Mouse (Mus musculus) olfactory bulb, adult 2 months (tissue): ENCODE results near the gene Dnajc5. TPM values are rescaled to one million over a fixed set of nuclear protein-coding genes. Genes with fewer than 3 reads are reported as not detected.
"Not testable (repeated sequence)": the region's sequence is repeated elsewhere in the genome, so short reads cannot be mapped to it uniquely, and the experiment has no call there.

Source experiments
- H3K27ac ChIP-seq: fragments of 200-500 bp; 2 replicates; pipeline ENCODE4 v1.5.1; 2012; ENCODE audit warnings: low read depth, low read length; ENCODE audit not compliant: insufficient read depth
- H3K4me1 ChIP-seq: fragments of 200-500 bp; 2 replicates; pipeline ENCODE4 v1.6.1; 2012; ENCODE audit warnings: low read length; ENCODE audit not compliant: control insufficient read depth, insufficient read depth
- H3K4me3 ChIP-seq: fragments of 200-500 bp; 2 replicates; pipeline ENCODE4 v1.5.1; 2012; ENCODE audit warnings: mild to moderate bottlenecking, low read depth, low read length, moderate library complexity; ENCODE audit not compliant: insufficient read depth
- CTCF ChIP-seq: fragments of 200-500 bp; IDR thresholded peaks from 2 replicates; pipeline ENCODE4 v1.5.1; 2012; ENCODE audit warnings: low read depth, mild to moderate bottlenecking, low read length, moderate library complexity; ENCODE audit not compliant: insufficient read depth
- POLR2A ChIP-seq: fragments of 200-500 bp; IDR thresholded peaks from 2 replicates; pipeline ENCODE4 v1.6.1; 2012; ENCODE audit warnings: mild to moderate bottlenecking, low read depth, low read length, moderate library complexity; ENCODE audit not compliant: insufficient read depth
- WGBS: fragments of 180-500 bp; shearing (Covaris S2); methylation state at CpG from one replicate; pipeline ENCODE4 v1.1.7; 2018; 5-methylcytosine and 5-hydroxymethylcytosine counted together
- polyA plus RNA-seq: library from polyadenylated mRNA; stranded (reverse); fragments of >200 nt; gene quantifications from 2 replicates; pipeline ENCODE4 v1.2.4, GENCODE M21; 2012; ENCODE audit warnings: low replicate concordance; ENCODE audit not compliant: missing spikeins, insufficient read depth, insufficient read length

The Dnajc5 gene
- polyA plus RNA-seq, 1 experiment, result 447 TPM

- TF ChIP-seq CTCF, result no peak
- TF ChIP-seq POLR2A, result no peak
- H3K27ac ChIP-seq, result no peak overlapping the region
Measured at GRCm38 (mm10) chr2:181491432-181492205, 28.7 kb upstream of the Dnajc5 start.

GRCm38 (mm10) chr2:181492206-181492605 lies 28.1 kb upstream of the Dnajc5 start:
- TF ChIP-seq POLR2A (no peak), CTCF (no peak)
- 48% methylated on average over 3 of the region's 3 CpGs for WGBS
- Histone ChIP-seq H3K4me3 (no peak overlapping the region), H3K27ac (no peak overlapping the region), H3K4me1 (peaks cover 3% of the 10 kb centered on the region; the same call in 1 of the 2 replicates)

More at GRCm38 (mm10) chr2:181491432-181492205, 28.7 kb upstream of the Dnajc5 start:
- WGBS, result 24% methylated on average over 7 of the region's 7 CpGs
- H3K4me1 ChIP-seq, result peaks cover 3% of the 10 kb centered on the region; the same call in 1 of the 2 replicates
- H3K4me3 ChIP-seq, result no peak overlapping the region

- Histone ChIP-seq H3K27ac (no peak within 1 kb of the TSS), H3K4me3 (no peak within 1 kb of the TSS), H3K4me1 (peaks cover 3% of the 10 kb centered on the region)
- WGBS, result 81% methylated on average over 31 of the region's 31 CpGs
- TF ChIP-seq CTCF (no peak), POLR2A (no peak)
Measured at GRCm38 (mm10) chr2:181493156-181493927, 26.9 kb upstream of the Dnajc5 start, which contains the start of gene Abhd16b. TSS of gene Abhd16b (plus strand) at chr2:181493206.

- TF ChIP-seq CTCF (no peak), POLR2A (no peak)
- 55% methylated on average over 26 of the region's 26 CpGs for WGBS
- peaks cover 3% of the 10 kb centered on the region for H3K4me1 ChIP-seq
- no peak overlapping the region for H3K27ac ChIP-seq
- H3K4me3 ChIP-seq, result no peak overlapping the region
Measured at GRCm38 (mm10) chr2:181494266-181494945, 25.9 kb upstream of the Dnajc5 start.

- not testable (repeated sequence) for H3K27ac ChIP-seq, H3K4me3 ChIP-seq, H3K4me1 ChIP-seq
- 64% methylated on average over 8 of the region's 8 CpGs for WGBS
Measured at GRCm38 (mm10) chr2:181495845-181496244, 24.4 kb upstream of the Dnajc5 start.

- Histone ChIP-seq H3K4me3 (peak overlapping the region; percentile 48), H3K27ac (no peak overlapping the region), H3K4me1 (peaks cover 3% of the 10 kb centered on the region)
- 11% methylated on average over 8 of the region's 8 CpGs for whole genome bisulfite sequencing
- TF ChIP-seq POLR2A (no peak), CTCF (peak; percentile 71; the same call in 1 of the 2 replicates)
Measured at GRCm38 (mm10) chr2:181496281-181496680, 24.0 kb upstream of the Dnajc5 start.

- TF ChIP-seq CTCF (no peak), POLR2A (peak; percentile 75)
- H3K4me3 ChIP-seq, result peak within 1 kb of the TSS; percentile 81
- peak within 1 kb of the TSS; percentile 61 for H3K27ac ChIP-seq
- peaks cover 3% of the 10 kb centered on the region for H3K4me1 ChIP-seq
- under 1% methylated on average over 46 of the region's 46 CpGs for WGBS
Measured at GRCm38 (mm10) chr2:181496831-181497547, 23.3 kb upstream of the Dnajc5 start, which contains the start of gene Tpd52l2. TSS of gene Tpd52l2 (plus strand) at chr2:181497142.

GRCm38 (mm10) chr2:181497548-181497875 lies 22.8 kb upstream of the Dnajc5 start:
- peaks cover 3% of the 10 kb centered on the region for H3K4me1 ChIP-seq
- peak overlapping the region; percentile 81 for H3K4me3 ChIP-seq
- WGBS, result under 1% methylated on average over 12 of the region's 12 CpGs
- H3K27ac ChIP-seq, result peak overlapping the region; percentile 61
- no peak; the same call in 1 of the 2 replicates for TF ChIP-seq POLR2A
- no peak for TF ChIP-seq CTCF

- peaks cover 3% of the 10 kb centered on the region for H3K4me1 ChIP-seq
- TF ChIP-seq CTCF, result no peak
- TF ChIP-seq POLR2A, result no peak
- WGBS, result 57% methylated on average over 4 of the region's 4 CpGs
- H3K27ac ChIP-seq, result no peak overlapping the region
- H3K4me3 ChIP-seq, result no peak overlapping the region
Measured at GRCm38 (mm10) chr2:181498644-181499043, 21.6 kb upstream of the Dnajc5 start.
